Mouse (Mus musculus): ENCODE measurements around the gene Clcn1. TPM values are rescaled to one million over a fixed set of nuclear protein-coding genes. Genes with fewer than 3 reads are reported as not detected.

Clcn1 gene
- under 1 TPM in 2 of 4 experiments, not detected in 2; 0.13 to 0.68 TPM for total RNA-seq (2022)

DNA sequence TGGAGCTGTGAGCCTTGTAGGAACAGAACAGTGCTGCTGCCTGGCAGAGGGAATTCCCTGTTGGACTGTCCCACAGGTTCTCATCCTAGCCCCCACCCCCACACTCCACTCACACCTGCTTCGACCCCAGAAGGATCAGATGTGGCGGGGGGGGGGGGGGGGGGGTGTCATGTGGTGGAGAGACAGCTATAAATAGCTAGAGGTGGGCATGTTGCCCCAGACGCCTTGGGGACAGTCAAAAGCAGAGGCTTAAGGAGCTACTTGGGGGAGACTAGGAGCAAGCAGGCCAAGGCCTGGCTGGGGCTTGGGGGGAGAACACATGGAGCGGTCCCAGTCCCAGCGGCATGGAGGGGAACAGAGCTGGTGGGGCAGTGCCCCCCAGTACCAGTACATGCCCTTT lies at the start of gene Clcn1:
Gene Clcn1 (plus strand): TSS at position 238 of the 400 bp plus-strand sequence.
- no peak for DNase-seq

DNA sequence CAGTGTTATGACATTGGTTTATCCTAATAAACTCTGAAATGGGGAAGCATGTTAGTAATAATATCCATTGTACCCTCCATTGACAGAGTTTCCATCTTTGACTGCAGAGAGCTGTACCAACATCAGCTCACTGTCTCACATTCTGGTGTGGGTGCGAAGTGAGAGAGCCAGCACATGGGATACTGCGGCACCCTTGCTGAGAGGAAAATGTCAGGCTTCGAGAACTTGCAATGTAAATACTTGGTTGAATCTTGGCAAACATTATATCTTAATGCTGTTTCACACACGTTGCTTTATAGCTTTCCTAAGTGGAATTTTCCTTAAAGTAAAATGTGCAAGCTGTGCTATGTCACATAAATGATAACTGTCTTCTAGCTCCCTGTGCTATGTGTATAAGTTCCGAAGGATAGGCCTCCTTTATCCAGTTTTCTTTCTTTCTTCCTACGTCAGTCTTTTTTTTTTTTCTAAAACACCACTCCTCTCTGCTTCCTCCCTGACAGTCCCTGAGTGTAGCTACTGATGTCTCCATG lies 49.1 kb upstream of the Clcn1 start:
- DNase-seq: no peak

DNA sequence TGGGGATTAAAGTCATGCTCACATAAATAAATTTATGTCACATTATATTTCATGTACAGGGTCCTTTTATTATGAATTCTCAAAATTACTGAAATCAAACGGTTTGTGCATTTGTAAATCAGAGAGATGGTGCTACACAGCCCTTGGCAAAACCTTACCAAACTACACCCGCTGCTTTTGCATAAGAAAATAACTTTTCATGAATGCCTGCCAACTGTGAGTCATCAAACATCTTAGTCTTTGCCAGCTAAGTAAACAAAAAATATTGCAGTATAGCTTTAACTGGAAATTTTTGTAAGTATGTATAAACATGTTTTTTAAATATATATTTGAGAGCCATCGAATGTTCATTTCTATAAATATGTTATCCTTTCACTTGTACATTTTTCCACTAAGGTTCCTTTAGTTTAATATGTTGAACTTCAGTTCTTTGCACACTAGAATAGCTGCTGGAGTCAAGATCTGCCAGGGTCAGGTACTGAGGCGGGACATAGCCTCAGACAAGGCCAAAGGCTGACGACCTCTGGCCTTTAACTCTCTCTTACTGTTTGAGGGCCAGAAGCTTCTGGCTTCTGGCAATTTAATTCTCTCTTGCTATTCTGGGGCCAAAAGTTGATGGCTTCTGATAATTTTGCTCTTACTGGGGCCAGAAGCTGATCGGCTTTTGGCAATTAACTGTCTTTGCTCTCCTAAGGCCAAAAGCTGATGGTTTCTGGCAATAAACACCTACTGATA lies 45.0 kb upstream of the Clcn1 start:
- DNase-seq: no peak

DNA sequence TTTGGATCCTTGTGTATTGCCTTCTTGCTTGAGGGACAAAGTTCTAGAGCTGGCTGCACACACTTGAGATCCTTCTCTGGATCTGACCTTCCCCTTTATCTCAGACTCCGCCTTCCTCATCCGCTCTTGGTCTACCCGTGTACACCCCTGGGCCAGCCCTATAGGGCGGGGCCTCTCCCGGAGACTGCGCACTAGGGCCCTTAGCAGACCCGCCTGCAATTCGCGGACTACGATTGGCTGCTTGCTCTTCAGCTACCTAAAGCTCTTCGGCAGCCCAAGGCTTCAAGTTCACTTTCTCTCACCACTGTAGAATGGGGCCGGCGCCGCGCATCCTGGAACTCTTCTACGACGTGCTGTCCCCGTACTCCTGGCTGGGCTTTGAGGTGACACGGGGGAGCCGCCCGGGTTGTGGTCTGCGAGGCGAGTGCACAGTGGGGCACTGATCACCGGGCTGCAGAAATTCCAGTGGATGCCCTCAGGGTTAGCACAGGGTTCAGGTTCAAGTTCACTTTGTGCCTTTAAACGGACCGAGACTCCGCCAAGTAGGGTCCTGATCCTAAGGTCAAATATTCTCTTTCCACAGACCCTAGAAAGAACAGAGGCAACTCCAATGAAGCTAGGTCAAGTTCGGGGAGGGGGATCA lies 40.7 kb upstream of the Clcn1 start, which contains the start of gene Gstk1:
Gene Gstk1 (plus strand): TSS at position 225 of the 643 bp plus-strand sequence.
- peak; percentile 86 for DNase-seq

DNA sequence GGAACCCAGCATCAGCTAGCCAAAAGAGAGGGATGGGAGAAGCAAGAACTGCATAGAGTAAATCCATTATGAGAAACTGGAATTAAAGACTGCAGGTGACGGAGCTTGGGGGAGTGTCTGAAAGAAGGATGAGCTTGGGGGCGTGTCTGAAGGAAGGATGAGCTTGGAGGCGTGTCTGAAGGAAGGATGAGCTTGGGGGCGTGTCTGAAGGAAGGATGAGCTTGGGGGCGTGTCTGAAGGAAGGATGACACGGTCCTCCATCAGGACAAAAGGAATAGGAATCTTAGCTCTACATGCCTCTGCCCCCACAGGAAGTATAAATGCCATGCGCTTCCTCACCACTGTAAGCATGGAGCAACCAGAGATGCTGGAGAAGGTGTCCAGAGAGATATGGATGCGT lies 39.3 kb upstream of the Clcn1 start:
- DNase-seq: no peak

DNA sequence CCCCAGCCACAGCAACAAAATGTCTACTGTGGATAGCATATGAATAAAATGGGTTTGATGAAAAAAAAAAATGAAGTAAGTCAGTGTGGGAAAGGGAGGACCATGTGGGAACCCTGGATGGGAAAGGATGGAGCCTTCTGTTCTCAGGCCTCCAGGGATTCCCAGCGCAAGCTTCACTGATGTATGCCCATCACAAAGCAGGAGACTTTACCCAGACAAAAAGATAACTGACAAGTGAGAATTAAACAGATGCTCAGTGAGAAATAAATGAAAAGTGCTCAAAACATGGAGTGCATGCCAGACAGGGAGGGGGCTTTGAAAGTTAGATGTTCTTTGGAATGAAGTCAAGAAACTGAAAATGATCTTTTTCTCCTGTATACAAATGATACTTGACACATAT lies 38.5 kb upstream of the Clcn1 start:
- DNase-seq: no peak

DNA sequence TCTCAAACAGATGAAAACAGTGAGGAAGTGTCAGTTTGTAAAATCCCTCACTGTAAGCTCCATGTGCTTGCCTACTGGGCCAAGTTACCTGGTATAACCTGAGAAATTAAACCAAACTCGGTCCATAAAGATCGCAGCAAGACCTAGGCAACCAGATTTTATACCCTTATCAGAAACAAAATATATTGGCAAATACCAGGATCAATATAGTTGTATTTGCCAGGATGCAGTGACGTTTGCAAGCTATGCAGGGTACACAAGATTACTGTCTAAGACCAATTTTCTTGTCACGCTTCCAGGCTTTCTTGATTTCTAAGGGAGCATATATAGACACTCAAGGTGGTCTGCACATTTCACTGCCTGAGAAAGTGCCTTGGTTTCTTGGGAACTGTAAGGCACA lies 34.7 kb upstream of the Clcn1 start:
- no peak for DNase-seq

DNA sequence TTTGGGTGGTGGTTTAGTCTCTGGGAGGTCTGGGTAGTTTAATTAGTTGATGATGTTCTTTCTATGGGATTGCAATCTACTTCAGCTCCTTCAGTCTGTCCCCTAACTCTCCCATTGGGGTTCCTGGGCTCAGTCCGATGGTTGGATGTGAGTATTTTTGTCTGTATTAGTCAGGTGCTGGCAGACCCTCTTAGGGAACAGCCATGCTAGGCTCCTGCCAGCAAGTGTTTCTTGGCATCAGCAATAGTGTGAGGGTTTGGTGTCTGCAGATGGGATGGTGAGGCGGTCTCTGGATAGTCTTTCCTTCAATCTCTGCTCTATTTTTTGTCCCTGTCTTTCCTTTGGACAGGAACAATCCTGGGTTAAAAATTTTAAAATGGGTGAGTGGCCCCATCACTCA lies 33.4 kb upstream of the Clcn1 start:
- DNase-seq: no peak

DNA sequence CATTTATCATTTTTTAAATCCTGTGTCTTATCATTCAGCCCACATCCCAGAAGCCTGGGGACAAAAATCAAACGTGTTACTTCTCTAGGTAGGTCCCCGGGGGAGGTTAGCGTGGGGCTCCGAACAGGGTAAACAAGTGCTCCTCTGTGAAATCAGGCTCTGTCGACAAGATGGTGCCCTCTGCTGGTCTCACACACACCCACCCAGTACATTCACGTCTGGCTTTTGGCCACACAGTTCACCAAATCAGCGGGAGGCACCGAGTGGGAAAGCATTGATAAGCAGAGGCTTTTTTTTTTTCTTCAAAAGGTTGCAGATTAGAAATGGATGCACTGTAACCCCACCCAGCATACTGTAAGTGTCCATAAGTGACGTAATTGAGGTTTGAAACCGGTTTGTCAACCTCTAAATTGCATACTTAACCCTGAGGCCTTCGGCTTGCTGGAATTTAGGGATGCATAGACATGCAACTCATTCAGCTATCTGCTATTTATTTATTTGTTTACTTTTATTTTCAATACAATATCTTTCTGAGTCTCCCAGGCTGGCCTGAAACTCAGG lies 29.1 kb upstream of the Clcn1 start:
- DNase-seq: peak; percentile 54

DNA sequence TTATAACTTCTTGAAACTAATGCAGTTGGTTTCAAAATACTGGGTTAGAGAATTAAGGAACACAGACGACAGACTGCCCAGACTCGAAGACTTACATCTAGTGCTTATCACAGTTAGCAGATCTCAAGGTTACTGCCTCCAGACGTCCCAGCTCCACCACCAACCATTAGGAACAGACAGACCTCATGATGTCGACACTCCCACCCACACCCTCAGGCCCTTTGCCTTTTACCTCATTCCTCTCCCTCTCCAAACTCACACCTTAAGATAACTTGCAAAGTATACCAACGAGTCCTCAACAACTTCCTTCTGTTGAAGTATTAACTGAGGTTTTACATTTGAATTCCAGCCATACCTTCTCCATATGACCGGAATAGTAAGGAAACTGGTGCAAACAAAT lies 26.1 kb upstream of the Clcn1 start:
- DNase-seq: no peak

DNA sequence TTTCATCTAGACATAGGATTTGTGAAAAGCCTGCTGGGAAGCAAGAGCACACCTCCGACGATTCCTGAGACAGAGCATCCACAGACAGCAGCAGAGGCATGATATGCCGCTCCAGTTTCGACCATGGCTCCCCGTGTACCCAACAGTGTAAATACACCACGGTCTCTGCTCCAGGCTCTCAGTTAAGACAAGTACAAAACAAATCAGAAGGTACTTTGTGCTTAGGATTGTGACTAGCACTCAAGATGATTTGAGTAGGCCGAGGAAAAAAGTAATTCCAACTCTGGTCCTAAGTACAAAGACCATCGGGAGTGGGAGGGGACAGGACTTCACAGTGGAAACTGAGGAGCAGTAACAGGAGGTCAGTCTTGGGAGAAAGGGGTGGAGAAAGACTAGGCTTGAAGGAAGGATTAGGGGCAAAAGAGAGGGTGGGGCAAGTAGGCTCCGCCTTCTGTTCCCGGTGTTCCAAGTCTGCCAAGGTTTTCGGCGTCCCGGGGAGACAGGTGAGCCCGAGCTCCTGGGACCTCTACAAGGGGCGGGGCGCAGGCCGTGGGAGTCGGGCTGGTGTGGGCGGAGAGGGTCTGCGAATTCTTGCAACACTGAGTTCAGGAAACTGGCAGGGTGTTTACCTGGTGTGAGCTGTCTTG lies 24.8 kb upstream of the Clcn1 start, which contains the start of gene Tmem139:
Gene Tmem139 (plus strand): TSS at position 447 of the 647 bp plus-strand sequence.
- DNase-seq: no peak

DNA sequence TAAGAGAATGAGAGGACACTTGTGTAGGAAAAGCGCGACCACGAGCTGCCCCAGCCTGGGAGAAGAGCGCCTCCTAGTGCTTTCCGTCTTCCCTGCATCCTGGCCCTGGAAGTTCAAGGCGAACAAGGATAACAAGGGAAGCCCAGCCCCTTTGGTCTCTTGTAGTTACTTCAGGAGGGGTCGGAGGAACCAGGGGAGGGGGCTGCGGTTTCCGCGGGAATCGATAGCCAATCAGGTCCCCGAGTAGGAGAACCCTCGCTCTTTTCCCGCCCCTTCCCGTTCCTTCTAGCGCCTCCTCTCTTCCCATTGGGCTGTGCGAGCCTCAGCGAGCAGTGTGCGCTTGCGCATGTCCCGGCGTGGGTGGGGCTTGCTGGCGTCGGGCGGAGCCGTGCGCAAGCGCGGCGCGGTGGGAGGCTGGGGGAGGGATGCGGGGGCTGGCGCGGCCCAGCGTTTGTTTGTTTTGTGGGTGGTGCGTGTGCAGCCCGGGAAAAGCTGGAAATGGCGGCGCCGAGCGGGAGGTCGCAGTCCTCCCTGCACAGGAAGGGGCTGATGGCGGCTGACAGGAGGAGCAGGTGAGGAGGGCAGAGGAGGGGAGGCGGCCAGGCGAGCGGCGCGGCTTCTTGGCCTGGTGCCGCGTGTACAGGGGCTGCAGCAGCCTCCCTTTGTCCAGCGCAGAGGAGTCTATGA lies 21.7 kb upstream of the Clcn1 start, which contains the start of gene Casp2:
Gene Casp2 (plus strand): TSS at position 360 of the 687 bp plus-strand sequence.
- DNase-seq: peak; percentile 99

DNA sequence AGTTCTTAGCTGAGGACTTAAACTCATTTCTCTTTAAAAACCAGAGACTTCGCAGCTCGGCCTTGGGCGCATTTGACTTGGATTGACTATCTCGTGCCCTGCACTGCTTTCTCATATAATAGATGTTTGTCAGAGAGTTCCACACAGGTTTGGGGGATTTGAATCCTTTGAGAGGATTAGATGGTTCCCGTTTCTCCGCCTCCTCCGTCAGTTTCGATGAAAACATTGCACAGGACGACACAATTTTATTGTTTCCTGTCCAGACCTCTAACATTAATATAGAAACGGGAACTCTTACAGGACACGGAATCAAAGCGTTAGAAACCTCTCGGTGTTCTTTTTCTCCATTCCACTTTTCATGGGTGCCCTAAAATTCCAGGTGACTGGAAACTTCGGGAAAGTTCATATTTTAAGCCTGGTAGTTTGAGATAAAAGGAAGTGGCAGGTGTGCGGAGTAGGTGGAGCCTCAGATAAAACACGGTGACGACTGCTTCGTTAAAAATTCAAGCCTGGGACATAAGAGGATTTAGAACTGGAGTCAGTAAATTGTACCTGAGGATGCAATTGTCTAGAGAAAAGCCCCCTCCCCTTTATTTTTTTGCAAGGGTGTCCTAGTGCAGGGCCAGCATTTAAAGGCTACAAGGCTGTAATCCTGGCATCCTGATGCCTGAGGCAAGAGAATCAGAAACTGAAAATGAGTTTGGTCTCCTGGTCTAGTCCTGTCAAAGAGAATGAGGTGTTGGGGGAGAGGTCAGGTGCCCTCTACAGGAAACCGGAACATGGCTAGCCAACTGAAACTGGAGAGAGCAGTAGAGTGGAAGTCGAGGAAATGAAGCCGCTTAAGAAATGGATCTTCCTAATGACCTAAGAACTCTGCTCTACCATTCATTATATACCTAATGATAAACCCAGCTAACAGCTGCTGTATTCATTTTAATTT lies 20.8 kb upstream of the Clcn1 start:
- DNase-seq: no peak

DNA sequence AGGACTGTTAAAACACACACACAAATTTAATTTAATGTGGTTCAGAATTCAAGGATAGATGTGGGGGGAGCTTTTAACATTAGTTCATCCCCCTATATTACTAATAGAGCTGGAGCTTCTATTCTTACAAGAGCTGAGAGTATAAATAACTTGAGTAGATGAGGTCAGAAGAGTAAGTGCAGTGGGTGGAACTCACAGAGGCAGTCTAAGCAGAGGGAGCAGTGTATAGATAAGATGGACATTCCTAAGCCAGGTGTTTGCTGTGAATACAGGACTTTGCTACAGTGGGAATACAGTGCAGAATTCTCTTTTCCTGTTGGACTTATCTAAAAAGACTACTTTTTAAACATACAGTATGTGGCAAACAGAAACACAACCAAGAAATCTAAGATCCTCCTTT lies 15.7 kb upstream of the Clcn1 start:
- no peak for DNase-seq

DNA sequence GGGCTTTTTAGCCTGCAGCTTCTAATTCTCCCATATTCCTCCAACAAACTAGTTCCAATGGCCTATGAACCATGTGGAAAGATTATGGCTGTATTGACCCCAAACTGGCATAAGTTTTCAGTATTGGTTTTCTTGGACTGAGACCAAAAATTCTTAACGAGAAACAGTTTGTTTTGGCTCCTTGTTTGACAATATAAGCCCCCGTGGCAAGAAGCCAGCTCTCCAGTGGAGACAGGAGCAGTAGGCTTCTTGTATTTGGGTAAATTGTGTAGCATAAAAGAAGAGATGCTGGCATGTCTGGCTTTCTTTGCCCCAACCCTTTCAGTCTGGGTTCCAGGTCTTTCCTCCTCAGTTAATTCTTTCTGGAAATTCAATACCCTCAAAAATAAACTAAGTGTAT lies 10.3 kb upstream of the Clcn1 start:
- DNase-seq: no peak

DNA sequence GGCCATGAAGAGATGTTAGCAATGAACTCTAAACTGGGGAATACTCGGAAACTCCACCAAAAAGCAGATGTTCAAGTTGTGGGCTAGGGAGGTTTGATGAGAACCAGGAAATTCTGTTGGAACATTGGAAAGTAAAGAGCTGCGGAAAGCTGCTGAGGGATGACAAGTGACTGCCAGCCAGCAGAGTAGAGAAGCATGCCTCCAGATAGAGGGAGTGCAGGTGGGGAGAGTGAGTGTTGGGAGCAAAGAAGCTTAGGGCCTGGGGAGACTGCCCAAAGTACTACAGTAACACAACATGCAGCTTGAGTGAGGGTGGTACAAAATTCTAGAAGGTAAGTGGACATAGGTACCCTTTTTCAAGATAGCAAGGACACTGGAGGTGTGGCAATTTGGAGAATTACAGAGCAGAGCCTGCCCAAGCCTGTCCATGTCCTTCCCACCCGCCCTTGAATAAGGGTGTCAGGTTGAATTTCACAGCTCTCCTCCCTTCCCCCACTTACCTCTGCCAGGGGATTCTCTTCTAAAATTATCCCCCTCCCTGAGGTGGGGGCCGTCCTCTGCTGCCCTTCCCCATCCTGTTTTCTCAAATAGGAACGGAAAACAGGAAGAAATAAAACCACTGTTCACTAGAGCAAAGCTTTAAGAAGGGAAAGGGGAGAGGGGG lies 3.5 kb upstream of the Clcn1 start:
- DNase-seq: no peak

DNA sequence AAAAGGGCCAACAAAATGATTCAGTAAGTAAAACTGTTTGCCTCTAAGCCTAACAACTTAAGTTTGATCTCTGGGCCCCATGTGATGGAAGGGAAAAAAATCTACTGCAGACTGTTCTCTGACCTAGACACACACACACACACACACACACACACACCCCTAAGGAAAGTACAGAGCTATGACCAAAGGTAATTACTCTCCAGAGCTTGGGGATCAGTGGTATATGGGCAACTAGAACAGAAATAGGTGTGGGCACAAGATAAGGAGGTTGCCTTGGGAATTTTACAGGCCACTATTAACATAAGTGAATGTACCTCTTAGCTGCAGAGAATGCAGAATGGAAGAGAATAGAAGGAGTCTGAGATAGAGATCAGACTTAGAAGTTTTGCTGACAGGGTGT lies 1.1 kb downstream of the Clcn1 start:
- DNase-seq: no peak

DNA sequence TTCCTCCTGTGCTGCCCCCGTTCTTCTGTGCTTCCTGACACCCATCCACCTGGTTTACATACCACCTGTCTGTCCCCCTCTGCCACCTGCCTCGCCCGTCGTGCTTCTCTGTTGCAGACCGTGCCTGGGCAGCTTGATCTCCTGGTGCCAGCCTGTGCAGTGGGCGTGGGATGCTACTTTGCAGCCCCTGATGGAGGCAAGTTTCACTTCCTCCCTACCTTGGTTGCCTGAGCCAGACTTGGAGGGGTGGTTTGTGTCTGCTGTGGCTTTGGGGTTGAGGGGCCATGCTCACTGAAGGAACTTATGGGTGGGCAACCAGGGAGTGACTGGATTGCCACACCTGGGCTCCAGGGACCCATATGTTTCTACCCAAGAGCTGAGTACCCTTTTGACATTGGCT lies 6.8 kb downstream of the Clcn1 start:
- DNase-seq: no peak

DNA sequence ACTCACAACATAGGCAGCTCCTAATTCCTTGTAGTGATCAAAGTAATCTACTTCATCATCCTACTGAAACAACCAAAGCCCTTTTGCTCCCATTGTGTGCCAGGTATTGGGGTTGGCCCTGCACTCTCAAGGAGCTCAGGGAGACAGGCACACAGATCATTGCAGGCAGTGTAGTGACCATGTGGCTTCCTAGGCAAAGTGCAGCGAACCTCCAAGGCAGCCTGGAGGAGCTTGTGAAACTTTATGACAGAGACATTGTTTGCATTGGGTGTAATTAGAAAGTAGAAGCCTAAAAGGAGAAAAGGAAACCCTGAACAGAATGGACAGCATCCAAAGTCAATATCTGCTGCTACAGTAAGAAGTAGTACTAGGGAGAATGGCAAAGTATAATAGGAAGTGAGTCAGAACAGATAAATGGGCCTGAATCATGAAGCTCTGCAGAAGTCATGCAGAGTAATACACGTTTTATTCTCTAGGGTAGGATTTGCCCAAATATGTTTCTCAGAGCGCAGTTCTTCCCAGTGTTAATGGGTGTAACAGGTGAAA lies 9.1 kb downstream of the Clcn1 start:
- DNase-seq: no peak

DNA sequence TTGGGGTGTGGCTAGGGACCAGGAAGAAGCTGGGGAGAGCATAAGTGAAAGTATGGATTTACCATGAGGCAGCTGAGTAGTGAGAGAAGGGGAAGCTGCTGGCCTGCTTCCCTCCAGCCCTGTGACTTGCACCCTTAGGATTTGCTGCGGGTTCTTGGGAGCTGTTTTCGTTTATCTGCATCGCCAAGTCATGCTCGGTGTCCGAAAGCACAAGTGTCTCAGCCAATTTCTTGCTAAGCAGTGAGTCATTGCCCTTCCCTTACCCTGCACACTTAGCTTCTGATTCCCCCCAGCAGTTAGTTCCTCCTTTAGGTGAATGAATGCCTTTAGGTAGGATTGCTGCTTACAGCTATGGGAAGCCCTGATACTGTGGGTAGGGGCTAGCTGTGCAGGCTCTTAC lies 12.9 kb downstream of the Clcn1 start:
- no peak for DNase-seq
